Mouse (Mus musculus): ENCODE measurements around the gene Blm. TPM values are rescaled to one million over a fixed set of nuclear protein-coding genes. Genes with fewer than 3 reads are reported as not detected.

The Blm gene
- polyA plus RNA-seq, 1 experiment = 6.3 TPM

GRCm38 (mm10) chr7:80506007-80506406, 28.9 kb downstream of the Blm start:
- H3K4me3 ChIP-seq (ENCODE audit: control insufficient read depth, insufficient read depth, low read length) = no peak overlapping the region
- TF ChIP-seq CTCF (IDR thresholded peaks at IDR 0.05; ENCODE audit: borderline replicate concordance, control insufficient read depth, extremely low read depth, insufficient read depth, low read length, poor library complexity) (no peak), POLR2A (IDR thresholded peaks at IDR 0.05; ENCODE audit: control insufficient read depth, extremely low read depth, insufficient read depth, low read length, poor library complexity) (no peak)
- H3K27me3 ChIP-seq (ENCODE audit: control insufficient read depth, insufficient read depth, low read length) = no peaks in the 10 kb centered on the region
- DNase-seq = no peak
- H3K27ac ChIP-seq (ENCODE audit: control insufficient read depth, insufficient read depth, low read length) = no peak overlapping the region
- H3K36me3 ChIP-seq (ENCODE audit: control insufficient read depth, insufficient read depth, low read length) = peaks cover 42% of the 10 kb centered on the region
- 96% methylated on average over 3 of the region's 3 CpGs for WGBS
- H3K4me1 ChIP-seq (replicated peaks; ENCODE audit: control insufficient read depth, insufficient read depth, low read length) = no peaks in the 10 kb centered on the region

GRCm38 (mm10) chr7:80504920-80505319, 30.0 kb downstream of the Blm start:
- H3K4me1 ChIP-seq (replicated peaks; ENCODE audit: control insufficient read depth, insufficient read depth, low read length) = no peaks in the 10 kb centered on the region
- H3K27me3 ChIP-seq (ENCODE audit: control insufficient read depth, insufficient read depth, low read length) = no peaks in the 10 kb centered on the region
- 96% methylated on average over 3 of the region's 3 CpGs for WGBS
- TF ChIP-seq POLR2A (IDR thresholded peaks at IDR 0.05; ENCODE audit: control insufficient read depth, extremely low read depth, insufficient read depth, low read length, poor library complexity) (no peak), CTCF (IDR thresholded peaks at IDR 0.05; ENCODE audit: borderline replicate concordance, control insufficient read depth, extremely low read depth, insufficient read depth, low read length, poor library complexity) (no peak)
- no peak overlapping the region for H3K4me3 ChIP-seq (ENCODE audit: control insufficient read depth, insufficient read depth, low read length)
- H3K27ac ChIP-seq (ENCODE audit: control insufficient read depth, insufficient read depth, low read length) = no peak overlapping the region
- DNase-seq = no peak
- H3K36me3 ChIP-seq (ENCODE audit: control insufficient read depth, insufficient read depth, low read length) = peaks cover 42% of the 10 kb centered on the region

GRCm38 (mm10) chr7:80501006-80501405, 33.9 kb downstream of the Blm start:
- no peak overlapping the region for H3K4me3 ChIP-seq (ENCODE audit: control insufficient read depth, insufficient read depth, low read length)
- DNase-seq = no peak
- TF ChIP-seq CTCF (IDR thresholded peaks at IDR 0.05; ENCODE audit: borderline replicate concordance, control insufficient read depth, extremely low read depth, insufficient read depth, low read length, poor library complexity) = no peak
- TF ChIP-seq POLR2A (IDR thresholded peaks at IDR 0.05; ENCODE audit: control insufficient read depth, extremely low read depth, insufficient read depth, low read length, poor library complexity) = no peak
- H3K27ac ChIP-seq (ENCODE audit: control insufficient read depth, insufficient read depth, low read length) = no peak overlapping the region
- WGBS = 40% methylated on average over 7 of the region's 7 CpGs
- no peaks in the 10 kb centered on the region for H3K27me3 ChIP-seq (ENCODE audit: control insufficient read depth, insufficient read depth, low read length)
- no peaks in the 10 kb centered on the region for H3K4me1 ChIP-seq (replicated peaks; ENCODE audit: control insufficient read depth, insufficient read depth, low read length)
- H3K36me3 ChIP-seq (ENCODE audit: control insufficient read depth, insufficient read depth, low read length) = peaks cover 42% of the 10 kb centered on the region

DNA sequence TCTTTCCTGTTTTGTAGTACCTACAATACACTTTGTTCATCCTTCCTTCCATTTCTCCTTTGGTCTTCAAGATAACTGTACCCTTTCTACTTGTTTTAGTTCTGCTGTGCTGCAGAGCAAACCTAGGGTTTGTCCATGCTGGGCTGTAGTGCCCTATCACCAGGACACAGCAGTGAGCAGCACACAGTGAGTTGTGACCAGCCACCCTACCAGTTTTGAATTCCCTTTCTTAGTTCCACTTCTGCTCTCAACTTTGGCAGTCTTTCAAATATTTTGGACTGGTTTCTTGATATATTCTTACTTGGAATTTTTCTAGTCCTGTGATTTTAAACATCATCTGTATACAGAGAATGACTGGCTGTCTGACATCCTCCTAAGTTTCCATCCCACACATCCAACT, 34.8 kb downstream of the Blm start:
- TF ChIP-seq CTCF (IDR thresholded peaks at IDR 0.05; ENCODE audit: borderline replicate concordance, control insufficient read depth, extremely low read depth, insufficient read depth, low read length, poor library complexity) = no peak
- TF ChIP-seq POLR2A (IDR thresholded peaks at IDR 0.05; ENCODE audit: control insufficient read depth, extremely low read depth, insufficient read depth, low read length, poor library complexity) = no peak
- no peaks in the 10 kb centered on the region for H3K4me1 ChIP-seq (replicated peaks; ENCODE audit: control insufficient read depth, insufficient read depth, low read length)
- H3K36me3 ChIP-seq (ENCODE audit: control insufficient read depth, insufficient read depth, low read length) = peaks cover 34% of the 10 kb centered on the region

DNA sequence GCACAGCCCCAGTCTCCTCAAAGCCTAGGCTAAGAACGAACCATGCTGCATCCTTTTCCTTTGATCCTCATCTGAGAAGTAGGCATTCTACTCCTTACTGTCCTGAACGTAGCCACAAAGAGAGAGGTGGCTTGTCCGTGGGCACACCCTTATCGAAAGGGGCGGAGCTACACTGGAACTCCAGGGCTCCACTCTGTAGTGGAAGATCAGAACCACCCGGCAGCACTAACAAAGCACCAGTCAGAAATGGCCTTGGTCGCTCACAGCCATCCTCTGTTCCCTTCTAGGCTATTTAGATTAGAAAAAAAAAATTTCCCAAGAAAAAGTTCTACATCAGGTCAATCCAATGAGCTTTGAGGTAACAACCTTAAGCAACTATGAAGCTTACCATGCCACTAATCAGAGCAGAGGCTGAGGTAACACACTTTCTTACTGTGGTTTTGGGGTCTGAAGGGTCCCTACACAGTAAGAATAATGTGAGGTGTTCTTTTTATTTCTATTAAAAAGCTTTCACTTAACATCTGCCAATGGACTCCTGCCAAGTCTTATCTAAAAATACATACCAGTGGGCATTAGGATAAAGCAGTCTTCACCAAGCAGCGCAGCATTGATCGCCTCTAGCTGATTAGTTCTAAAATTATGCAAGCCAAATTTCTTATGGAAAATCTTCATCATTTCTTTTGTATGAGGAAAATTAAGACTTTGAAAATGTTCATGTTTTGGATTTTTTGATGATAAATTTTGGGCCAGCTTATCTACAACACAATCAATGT, 35.5 kb downstream of the Blm start:
- Histone ChIP-seq H3K4me3 (ENCODE audit: control insufficient read depth, insufficient read depth, low read length) (no peak overlapping the region), H3K27ac (ENCODE audit: control insufficient read depth, insufficient read depth, low read length) (no peak overlapping the region), H3K4me1 (replicated peaks; ENCODE audit: control insufficient read depth, insufficient read depth, low read length) (no peaks in the 10 kb centered on the region), H3K36me3 (ENCODE audit: control insufficient read depth, insufficient read depth, low read length) (peaks cover 36% of the 10 kb centered on the region), H3K27me3 (ENCODE audit: control insufficient read depth, insufficient read depth, low read length) (no peaks in the 10 kb centered on the region)
- WGBS = 95% methylated on average over 9 of the region's 9 CpGs
- TF ChIP-seq POLR2A (IDR thresholded peaks at IDR 0.05; ENCODE audit: control insufficient read depth, extremely low read depth, insufficient read depth, low read length, poor library complexity) (no peak), CTCF (IDR thresholded peaks at IDR 0.05; ENCODE audit: borderline replicate concordance, control insufficient read depth, extremely low read depth, insufficient read depth, low read length, poor library complexity) (no peak)
- no peak for DNase-seq

More for the DNA sequence above, 34.8 kb downstream of the Blm start:
- no peak for DNase-seq
- no peaks in the 10 kb centered on the region for H3K27me3 ChIP-seq (ENCODE audit: control insufficient read depth, insufficient read depth, low read length)
- no peak overlapping the region for H3K4me3 ChIP-seq (ENCODE audit: control insufficient read depth, insufficient read depth, low read length)
- no peak overlapping the region for H3K27ac ChIP-seq (ENCODE audit: control insufficient read depth, insufficient read depth, low read length)

GRCm38 (mm10) chr7:80496656-80497055, 38.3 kb downstream of the Blm start:
- DNase-seq = no peak
- Histone ChIP-seq H3K4me3 (ENCODE audit: control insufficient read depth, insufficient read depth, low read length) (no peak overlapping the region), H3K36me3 (ENCODE audit: control insufficient read depth, insufficient read depth, low read length) (peaks cover 28% of the 10 kb centered on the region), H3K4me1 (replicated peaks; ENCODE audit: control insufficient read depth, insufficient read depth, low read length) (no peaks in the 10 kb centered on the region), H3K27me3 (ENCODE audit: control insufficient read depth, insufficient read depth, low read length) (no peaks in the 10 kb centered on the region), H3K27ac (ENCODE audit: control insufficient read depth, insufficient read depth, low read length) (no peak overlapping the region)
- 94% methylated on average over 3 of the region's 3 CpGs for WGBS
- TF ChIP-seq POLR2A (IDR thresholded peaks at IDR 0.05; ENCODE audit: control insufficient read depth, extremely low read depth, insufficient read depth, low read length, poor library complexity) (no peak), CTCF (IDR thresholded peaks at IDR 0.05; ENCODE audit: borderline replicate concordance, control insufficient read depth, extremely low read depth, insufficient read depth, low read length, poor library complexity) (no peak)
